Mouse (Mus musculus): ENCODE measurements around the gene Pgm1. TPM values are rescaled to one million over a fixed set of nuclear protein-coding genes. Genes with fewer than 3 reads are reported as not detected.

Pgm1 gene
- total and polyA plus RNA-seq, 2 experiments from 2014 or later, result 125 to 128 TPM

DNA sequence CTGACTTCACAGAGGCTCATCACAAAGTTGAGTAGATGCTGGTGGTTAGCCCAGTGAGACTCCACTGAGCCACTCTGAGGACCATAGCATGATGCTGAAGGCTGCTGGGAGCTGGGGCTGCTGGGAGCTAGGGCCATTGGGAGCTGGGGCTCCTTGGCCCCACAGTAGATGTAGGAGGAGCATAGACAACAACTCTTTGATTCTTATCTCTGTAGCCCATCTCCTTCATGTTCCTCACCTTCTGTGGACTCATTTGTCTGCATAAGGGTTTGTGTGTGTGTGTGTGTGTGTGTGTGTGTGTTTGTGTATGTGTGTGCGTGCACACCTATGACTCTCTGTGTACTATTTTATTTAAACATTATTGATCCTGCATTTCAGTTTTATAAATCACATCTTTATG, 18.7 kb downstream of the Pgm1 start:
- H3K27me3 ChIP-seq (ENCODE audit: insufficient read depth, low read length), result no peaks in the 10 kb centered on the region
- H3K27ac ChIP-seq, result no peak overlapping the region
- H3K36me3 ChIP-seq (ENCODE audit: insufficient read depth, low read length), result no peaks in the 10 kb centered on the region
- WGBS, result 100% methylated on average over 1 of the region's 1 CpGs
- ATAC-seq, result no peak
- no peak overlapping the region for H3K9ac ChIP-seq (replicated peaks; ENCODE audit: low read length)
- no peak for DNase-seq (ENCODE audit: low spot score)
- no peaks in the 10 kb centered on the region for H3K4me1 ChIP-seq (ENCODE audit: insufficient read depth, low read length)
- H3K9me3 ChIP-seq (ENCODE audit: low read length), result no peaks in the 10 kb centered on the region
- no peak overlapping the region for H3K4me2 ChIP-seq (ENCODE audit: low read depth, low read length)
- no peak overlapping the region for H3K4me3 ChIP-seq (ENCODE audit: low read length)
- TF ChIP-seq CTCF (IDR thresholded peaks at IDR 0.05; ENCODE audit: low read depth), result no peak

DNA sequence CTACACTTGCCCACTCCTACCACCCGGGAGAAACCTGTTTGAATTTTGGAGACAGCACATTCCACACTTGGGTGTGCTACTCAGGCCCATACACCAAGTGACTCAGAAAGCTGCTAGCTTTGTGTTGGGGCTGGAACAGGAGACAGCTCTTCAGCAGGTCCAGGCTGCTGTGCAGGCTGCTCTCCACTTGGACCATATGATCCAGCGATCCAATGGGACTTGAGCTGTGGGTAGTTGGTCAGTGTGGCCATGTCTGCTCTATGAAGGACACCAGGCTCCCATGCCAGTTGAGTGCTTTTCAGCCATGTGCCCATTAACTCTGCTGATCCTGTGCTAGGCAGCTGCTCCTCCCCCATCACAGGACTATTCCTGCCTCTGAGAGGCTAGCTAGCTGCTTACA, 24.7 kb downstream of the Pgm1 start:
- no peak for TF ChIP-seq CTCF (IDR thresholded peaks at IDR 0.05; ENCODE audit: low read depth)
- Histone ChIP-seq H3K9ac (replicated peaks; ENCODE audit: low read length) (no peak overlapping the region), H3K27me3 (ENCODE audit: insufficient read depth, low read length) (no peaks in the 10 kb centered on the region), H3K27ac (no peak overlapping the region), H3K4me2 (ENCODE audit: low read depth, low read length) (no peak overlapping the region), H3K36me3 (ENCODE audit: insufficient read depth, low read length) (no peaks in the 10 kb centered on the region), H3K4me3 (ENCODE audit: low read length) (no peak overlapping the region), H3K9me3 (ENCODE audit: low read length) (no peaks in the 10 kb centered on the region), H3K4me1 (ENCODE audit: insufficient read depth, low read length) (0 out of 2 replicates have a peak, but pooled peaks cover 3% of the 10 kb centered on the region)
- ATAC-seq (no peak), DNase-seq (ENCODE audit: low spot score) (no peak)
- 93% methylated on average over 2 of the region's 2 CpGs for WGBS

DNA sequence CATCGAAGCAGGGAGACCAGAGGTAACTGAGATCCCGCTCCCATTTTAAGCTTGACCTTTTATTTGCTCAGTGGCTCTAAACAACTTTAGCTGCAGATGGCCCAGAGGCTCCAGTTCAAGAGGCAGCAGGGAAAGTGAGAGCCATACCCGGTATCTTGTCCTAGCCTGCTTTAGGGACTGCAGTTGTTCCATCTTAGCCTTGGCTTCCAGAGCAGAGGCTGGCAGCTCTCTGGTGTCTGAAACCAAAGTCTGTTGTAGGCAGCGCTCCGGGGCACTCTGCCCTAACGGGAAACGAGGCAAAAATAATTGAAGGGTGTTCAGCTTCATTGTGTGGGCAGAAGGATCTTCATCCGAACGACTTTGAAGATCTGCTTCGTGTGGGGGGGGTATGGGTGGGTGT, 26.2 kb downstream of the Pgm1 start:
- H3K27me3 ChIP-seq (ENCODE audit: insufficient read depth, low read length), result no peaks in the 10 kb centered on the region
- no peak overlapping the region for H3K27ac ChIP-seq
- no peaks in the 10 kb centered on the region for H3K36me3 ChIP-seq (ENCODE audit: insufficient read depth, low read length)
- TF ChIP-seq CTCF (IDR thresholded peaks at IDR 0.05; ENCODE audit: low read depth), result no peak
- H3K4me1 ChIP-seq (ENCODE audit: insufficient read depth, low read length), result 0 out of 2 replicates have a peak, but pooled peaks cover 3% of the 10 kb centered on the region
- H3K9me3 ChIP-seq (ENCODE audit: low read length), result no peaks in the 10 kb centered on the region
- ATAC-seq (no peak), DNase-seq (ENCODE audit: low spot score) (no peak)
- WGBS, result 69% methylated on average over 10 of the region's 10 CpGs
- H3K9ac ChIP-seq (replicated peaks; ENCODE audit: low read length), result no peak overlapping the region
- H3K4me2 ChIP-seq (ENCODE audit: low read depth, low read length), result no peak overlapping the region
- H3K4me3 ChIP-seq (ENCODE audit: low read length), result no peak overlapping the region

DNA sequence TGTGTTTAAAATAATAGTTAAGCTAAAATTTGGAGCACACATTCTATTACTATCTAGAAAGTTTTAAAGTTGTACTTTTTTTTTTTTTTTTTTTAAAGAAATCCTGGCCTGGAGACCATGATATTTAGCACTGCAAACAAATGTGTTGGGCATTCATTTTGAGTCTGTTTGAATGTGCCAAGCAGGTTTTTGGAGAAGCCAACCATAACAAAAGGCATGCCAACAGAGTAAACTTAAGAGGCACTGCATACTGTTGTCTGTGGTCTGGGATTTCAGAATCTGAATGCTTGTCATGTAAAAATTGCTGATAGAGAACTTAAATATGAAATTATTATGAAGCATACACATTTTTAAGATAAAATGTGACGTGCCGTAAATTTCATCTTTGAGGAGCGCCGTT, 28.0 kb downstream of the Pgm1 start:
- Histone ChIP-seq H3K4me2 (ENCODE audit: low read depth, low read length) (no peak overlapping the region), H3K27me3 (ENCODE audit: insufficient read depth, low read length) (no peaks in the 10 kb centered on the region), H3K4me3 (ENCODE audit: low read length) (no peak overlapping the region), H3K27ac (no peak overlapping the region), H3K9me3 (ENCODE audit: low read length) (no peaks in the 10 kb centered on the region), H3K36me3 (ENCODE audit: insufficient read depth, low read length) (no peaks in the 10 kb centered on the region; the same call in 1 of the 2 replicates), H3K4me1 (ENCODE audit: insufficient read depth, low read length) (0 out of 2 replicates have a peak, but pooled peaks cover 3% of the 10 kb centered on the region), H3K9ac (replicated peaks; ENCODE audit: low read length) (no peak overlapping the region)
- DNase-seq (ENCODE audit: low spot score) (no peak), ATAC-seq (no peak)
- no peak for TF ChIP-seq CTCF (IDR thresholded peaks at IDR 0.05; ENCODE audit: low read depth)
- WGBS, result 93% methylated on average over 4 of the region's 4 CpGs

DNA sequence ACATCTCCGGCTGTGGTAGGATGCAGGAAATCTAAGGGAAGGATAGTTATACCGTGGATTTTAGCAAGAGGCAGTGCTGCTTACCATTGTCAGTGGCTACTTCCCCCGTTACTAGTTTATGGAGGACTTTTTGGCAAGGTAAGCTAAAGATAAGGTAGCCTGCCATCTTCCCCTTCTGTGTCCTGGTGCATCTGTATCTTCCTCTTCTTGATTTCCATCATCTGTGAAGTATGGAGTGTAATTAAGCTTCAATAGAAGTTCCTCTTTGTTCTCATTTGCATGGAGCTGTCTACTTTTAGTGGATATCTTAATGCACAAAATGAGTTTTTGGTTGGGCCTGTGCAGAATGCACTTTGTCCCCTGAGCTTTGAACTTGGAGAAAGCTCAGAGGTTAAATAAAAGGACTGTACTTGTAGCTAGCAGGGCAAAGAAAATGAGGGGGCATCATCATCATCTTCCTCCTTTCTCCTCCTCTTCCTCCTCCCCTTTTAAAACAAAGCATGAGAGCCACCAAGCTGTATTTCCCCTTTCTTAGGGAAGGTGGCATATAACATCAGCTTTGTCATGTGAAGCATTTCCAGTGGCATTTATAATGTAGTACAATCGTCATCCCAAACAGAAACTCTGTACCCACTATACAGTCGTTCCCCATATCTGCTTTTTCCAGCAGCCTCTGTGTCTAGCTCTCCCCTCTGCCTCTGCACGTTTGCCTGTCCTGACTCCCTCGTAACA, 29.0 kb downstream of the Pgm1 start:
- H3K27ac ChIP-seq, result no peak overlapping the region
- H3K4me2 ChIP-seq (ENCODE audit: low read depth, low read length), result no peak overlapping the region
- 76% methylated on average over 7 of the region's 7 CpGs for WGBS
- H3K36me3 ChIP-seq (ENCODE audit: insufficient read depth, low read length), result peaks cover under 1% of the 10 kb centered on the region; the same call in 1 of the 2 replicates
- no peaks in the 10 kb centered on the region for H3K27me3 ChIP-seq (ENCODE audit: insufficient read depth, low read length)
- no peak overlapping the region for H3K9ac ChIP-seq (replicated peaks; ENCODE audit: low read length)
- DNase-seq (ENCODE audit: low spot score) (no peak), ATAC-seq (no peak)
- H3K9me3 ChIP-seq (ENCODE audit: low read length), result no peaks in the 10 kb centered on the region
- no peak overlapping the region for H3K4me3 ChIP-seq (ENCODE audit: low read length)
- no peak for TF ChIP-seq CTCF (IDR thresholded peaks at IDR 0.05; ENCODE audit: low read depth)
- 0 out of 2 replicates have a peak, but pooled peaks cover 3% of the 10 kb centered on the region for H3K4me1 ChIP-seq (ENCODE audit: insufficient read depth, low read length)

DNA sequence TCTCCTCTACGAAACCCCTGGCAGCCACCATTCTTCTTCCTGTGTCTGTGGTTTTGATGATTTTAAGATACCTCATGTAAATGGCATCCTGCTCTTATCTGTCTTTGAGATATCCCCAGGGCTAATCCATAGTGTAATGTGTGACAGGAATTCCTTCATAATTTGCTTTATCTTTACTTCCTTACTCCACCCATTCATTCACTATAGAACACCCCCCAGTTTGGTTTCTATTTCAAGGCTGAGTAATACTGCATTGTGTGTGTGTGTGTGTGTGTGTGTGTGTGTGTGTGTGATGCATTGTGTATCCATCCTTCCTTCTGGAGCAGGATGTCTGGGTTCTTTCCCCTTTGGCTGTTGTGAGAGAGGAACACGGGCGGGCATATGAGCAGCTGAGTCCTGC, 30.1 kb downstream of the Pgm1 start:
- Histone ChIP-seq H3K9me3 (ENCODE audit: low read length) (no peaks in the 10 kb centered on the region), H3K4me2 (ENCODE audit: low read depth, low read length) (no peak overlapping the region), H3K4me3 (ENCODE audit: low read length) (no peak overlapping the region), H3K27ac (no peak overlapping the region), H3K9ac (replicated peaks; ENCODE audit: low read length) (no peak overlapping the region), H3K36me3 (ENCODE audit: insufficient read depth, low read length) (peaks cover 11% of the 10 kb centered on the region; the same call in 1 of the 2 replicates), H3K4me1 (ENCODE audit: insufficient read depth, low read length) (0 out of 2 replicates have a peak, but pooled peaks cover 3% of the 10 kb centered on the region), H3K27me3 (ENCODE audit: insufficient read depth, low read length) (no peaks in the 10 kb centered on the region)
- DNase-seq (ENCODE audit: low spot score) (no peak), ATAC-seq (no peak)
- 79% methylated on average over 3 of the region's 3 CpGs for WGBS
- TF ChIP-seq CTCF (IDR thresholded peaks at IDR 0.05; ENCODE audit: low read depth), result no peak

DNA sequence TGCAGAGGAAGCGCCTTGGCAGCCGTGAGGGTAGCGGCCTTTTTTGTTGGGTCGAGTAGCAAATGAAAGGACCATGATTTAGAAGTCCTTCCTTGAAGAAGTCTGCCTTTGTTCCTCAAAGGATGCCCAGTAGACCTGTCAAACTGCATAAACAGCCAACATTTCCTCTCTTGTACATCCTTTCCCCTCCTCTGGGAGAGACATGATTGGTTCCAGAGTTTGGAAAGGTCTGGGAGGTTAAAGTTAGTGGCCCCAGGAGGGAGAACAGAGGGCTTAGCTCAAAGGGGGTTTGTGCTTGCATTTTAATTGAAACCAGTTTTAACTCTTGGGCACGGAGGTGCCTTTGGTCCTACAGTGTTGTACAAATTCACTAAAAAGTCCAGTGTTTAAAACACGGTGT, 37.3 kb downstream of the Pgm1 start:
- no peak for TF ChIP-seq CTCF (IDR thresholded peaks at IDR 0.05; ENCODE audit: low read depth)

More for the DNA sequence above, 37.3 kb downstream of the Pgm1 start:
- 77% methylated on average over 6 of the region's 6 CpGs for WGBS
- Histone ChIP-seq H3K27me3 (ENCODE audit: insufficient read depth, low read length) (no peaks in the 10 kb centered on the region), H3K4me3 (ENCODE audit: low read length) (no peak overlapping the region), H3K36me3 (ENCODE audit: insufficient read depth, low read length) (peaks cover 14% of the 10 kb centered on the region), H3K4me2 (ENCODE audit: low read depth, low read length) (no peak overlapping the region), H3K27ac (no peak overlapping the region), H3K9me3 (ENCODE audit: low read length) (no peaks in the 10 kb centered on the region), H3K9ac (replicated peaks; ENCODE audit: low read length) (no peak overlapping the region), H3K4me1 (ENCODE audit: insufficient read depth, low read length) (no peaks in the 10 kb centered on the region)
- no peak for ATAC-seq
- no peak for DNase-seq (ENCODE audit: low spot score)

All from hindbrain, postnatal 0 days (tissue).